ENCODE assay signal across 19 mouse cellular contexts in genomic region chr11:106542385-106542784, GRCm38 (mm10). TPM values are rescaled to one million over a fixed set of nuclear protein-coding genes. Genes with fewer than 3 reads are reported as not detected.
DNase-seq lines count a peak whose midpoint lies in the region; ATAC-seq and TF ChIP-seq lines count a peak whose summit lies in the region.
"Had no signal": no experiment of that assay in that cellular context is flagged by ENCODE, and none has a peak within 500 bp of the region (broad histone marks: within the 10 kb centered on the region; RNA-seq: fewer than 3 reads in every experiment).

No protein-coding gene starts in this region.

- no peak overlapping the region for H3K4me2 ChIP-seq in CH12.LX (ENCODE audit: insufficient read depth, low read depth, poor library complexity, severe bottlenecking)
- H3K4me2 ChIP-seq: hindbrain, embryonic 12.5 days; liver, embryonic 11.5 days; neural tube, embryonic 15.5 days had no signal

- intact Hi-C loops in left cerebral cortex, adult 2 months (cut with DNase I): no loop called here

- TF ChIP-seq POLR2A in spleen, adult 2 months (IDR thresholded peaks at IDR 0.05; ENCODE audit: low read depth, low read length): no peak
- no peak for TF ChIP-seq POLR2A in CH12.LX (IDR thresholded peaks at IDR 0.05; ENCODE audit: low read depth, low read length)

- H3K4me3 ChIP-seq in spleen, adult 2 months (ENCODE audit: extremely low read depth, insufficient read depth, insufficient read length): no peak overlapping the region
- H3K4me3 ChIP-seq in CH12.LX (replicated peaks in 1 of 3; ENCODE audit: low read depth in 2 of 3, low read length in 2 of 3, poor library complexity in 1 of 3): no peak overlapping the region
- no peak overlapping the region for H3K4me3 ChIP-seq in embryonic facial prominence, embryonic 10.5 days
- H3K4me3 ChIP-seq in left cerebral cortex, adult 2 months: no peak overlapping the region
- H3K4me3 ChIP-seq: forebrain, embryonic 10.5 days; hindbrain, embryonic 12.5 days; neural tube, embryonic 15.5 days had no signal

- in situ Hi-C loops in CH12.LX (cut with MboI; ENCODE audit: low pct_ligation_motif_present, low pct_unique_long_range_greater_than_20kb, low sequenced_read_pairs): no loop called here

- peaks cover 2% of the 10 kb centered on the region for H3K36me3 ChIP-seq in spleen, adult 2 months (ENCODE audit: control insufficient read depth, insufficient read depth, low read length)
- peaks cover 3 to 49% of the 10 kb centered on the region in 2 experiments for H3K36me3 ChIP-seq in CH12.LX (replicated peaks in 1 of 2; ENCODE audit: control insufficient read depth in 1 of 2, insufficient read depth in 1 of 2, low read length in 1 of 2)
- H3K36me3 ChIP-seq in embryonic facial prominence, embryonic 10.5 days (replicated peaks): peaks cover 36% of the 10 kb centered on the region

- no peak for TF ChIP-seq CTCF in spleen, adult 2 months (IDR thresholded peaks at IDR 0.05; ENCODE audit: extremely low read depth, insufficient read depth, insufficient read length, insufficient replicate concordance)
- TF ChIP-seq CTCF in CH12.LX (conservative IDR thresholded peaks at IDR 0.05 in 1 of 2, IDR thresholded peaks at IDR 0.05 in 1 of 2; ENCODE audit: low read depth in 2 of 2, low read length in 2 of 2): no peak
- no peak for TF ChIP-seq CTCF in left cerebral cortex, adult 2 months (IDR thresholded peaks at IDR 0.05)

- TF ChIP-seq EP300 in CH12.LX (IDR thresholded peaks at IDR 0.05; ENCODE audit: low read length): no peak

- no peaks in the 10 kb centered on the region for H3K27me3 ChIP-seq in spleen, adult 2 months (ENCODE audit: control insufficient read depth, insufficient read depth, low read length)
- no peaks in the 10 kb centered on the region for H3K27me3 ChIP-seq in CH12.LX (replicated peaks)
- no peaks in the 10 kb centered on the region for H3K27me3 ChIP-seq in embryonic facial prominence, embryonic 10.5 days (replicated peaks; ENCODE audit: low read depth, poor library complexity, severe bottlenecking)
- H3K27me3 ChIP-seq: hindbrain, embryonic 12.5 days; neural tube, embryonic 15.5 days; Patski had no signal

- DNase-seq in spleen, adult 2 months (ENCODE audit: low read depth in 1 of 2, low spot score in 2 of 2): peak; percentile 25 to 55
- DNase-seq in spleen, adult 12 weeks (ENCODE audit: low spot score): no peak
- DNase-seq in CH12.LX (ENCODE audit: extremely low read depth): peak; percentile 34
- peak; percentile 53 for DNase-seq in thymus, postnatal 14 days
- no peak for DNase-seq in layer of hippocampus, adult 18-20 months (ENCODE audit: low spot score in 2 of 2)
- DNase-seq in embryonic facial prominence, embryonic 10.5 days (ENCODE audit: low spot score): no peak
- no peak for DNase-seq in left cerebral cortex, adult 2 months (ENCODE audit: extremely low spot score in 1 of 2, low spot score in 2 of 2)
- DNase-seq: cerebellum, adult 11 months; kidney, adult 11 months; kidney, postnatal 14 days; lung, postnatal 14 days; right cerebral cortex, adult 18-20 months; spleen, adult 18-20 months had no signal

- dilution Hi-C loops in CH12.LX (cut with MboI; ENCODE audit: extremely low pct_ligation_motif_present, extremely low pct_unique_long_range_greater_than_20kb, low sequenced_read_pairs): no loop called here

- H3K9ac ChIP-seq in CH12.LX (ENCODE audit: insufficient read depth, low read depth): no peak overlapping the region
- H3K9ac ChIP-seq: hindbrain, embryonic 12.5 days; neural tube, embryonic 15.5 days had no signal

- H3K4me1 ChIP-seq in spleen, adult 2 months (ENCODE audit: control insufficient read depth, insufficient read depth, insufficient read length): peaks cover 24% of the 10 kb centered on the region; the same call in 1 of the 2 replicates
- H3K4me1 ChIP-seq in CH12.LX (ENCODE audit: control insufficient read depth in 1 of 2, insufficient read depth in 2 of 2): peaks cover 3 to 12% of the 10 kb centered on the region in 2 experiments; a peak in 2 of 4 replicates
- peaks cover 6% of the 10 kb centered on the region; the same call in 1 of the 2 replicates for H3K4me1 ChIP-seq in embryonic facial prominence, embryonic 10.5 days
- H3K4me1 ChIP-seq: hindbrain, embryonic 12.5 days had no signal

- H3K27ac ChIP-seq in spleen, adult 2 months (ENCODE audit: insufficient read depth, low read length): 0 out of 2 replicates have a peak overlapping the region, but pooled peaks have one; percentile 33
- H3K27ac ChIP-seq in CH12.LX (ENCODE audit: insufficient read depth, low read depth): no peak overlapping the region
- H3K27ac ChIP-seq in embryonic facial prominence, embryonic 10.5 days (replicated peaks): no peak overlapping the region
- no peak overlapping the region for H3K27ac ChIP-seq in left cerebral cortex, adult 2 months
- H3K27ac ChIP-seq: forebrain, embryonic 10.5 days; hindbrain, embryonic 12.5 days; neural tube, embryonic 15.5 days had no signal

- no peaks in the 10 kb centered on the region for H3K79me2 ChIP-seq in CH12.LX (replicated peaks; ENCODE audit: control insufficient read depth, extremely low read depth, insufficient read depth, poor library complexity, severe bottlenecking)

- no peak for TF ChIP-seq RAD21 in CH12.LX (IDR thresholded peaks at IDR 0.05; ENCODE audit: low read depth, low read length)

- peaks cover 16% of the 10 kb centered on the region for H3K9me3 ChIP-seq in CH12.LX (replicated peaks; ENCODE audit: low read length)
- H3K9me3 ChIP-seq in embryonic facial prominence, embryonic 10.5 days: no peaks in the 10 kb centered on the region
- H3K9me3 ChIP-seq: forebrain, embryonic 10.5 days; hindbrain, embryonic 12.5 days; neural tube, embryonic 15.5 days had no signal

- ATAC-seq in megakaryocyte, adult 5-6 weeks (ENCODE audit: poor library complexity, severe bottlenecking): peak; percentile 87
- ATAC-seq: Patski had no signal

TF ChIP-seq in CH12.LX, 34 proteins besides CTCF, POLR2A, EP300 and RAD21:
- TF ChIP-seq MYC (IDR thresholded peaks at IDR 0.05; ENCODE audit: low read depth, low read length) (no peak), ELF1 (IDR thresholded peaks at IDR 0.05; ENCODE audit: low read depth, low read length) (no peak), BHLHE40 (IDR thresholded peaks at IDR 0.05; ENCODE audit: low read depth, low read length) (no peak), MAZ (IDR thresholded peaks at IDR 0.05; ENCODE audit: low read depth, low read length) (no peak), JUN (IDR thresholded peaks at IDR 0.05; ENCODE audit: insufficient read depth, low read depth, low read length) (no peak), CHD1 (IDR thresholded peaks at IDR 0.05; ENCODE audit: low read depth, low read length) (no peak), TCF12 (IDR thresholded peaks at IDR 0.05; ENCODE audit: low read depth, low read length) (no peak), HCFC1 (IDR thresholded peaks at IDR 0.05; ENCODE audit: low read depth, low read length) (no peak), MXI1 (IDR thresholded peaks at IDR 0.05; ENCODE audit: low read depth, low read length) (no peak), GABPA (IDR thresholded peaks at IDR 0.05; ENCODE audit: insufficient replicate concordance, low read depth, low read length) (no peak), ETS1 (conservative IDR thresholded peaks at IDR 0.05; ENCODE audit: low read depth, low read length) (no peak), E2F4 (IDR thresholded peaks at IDR 0.05; ENCODE audit: insufficient replicate concordance, low read depth, low read length) (no peak)

RNA-seq across cellular contexts. Expression of gene Ern1, which starts 54.7 kb away (rescaled TPM):
- polyA plus RNA-seq in spleen, adult 2 months (2012; rRNA removed): 12.7 and 18.1 TPM in 2 replicates
- 15.2 and 21.7 TPM in 2 replicates for total RNA-seq in CH12.LX (2012; rRNA removed)
- 3.0 TPM in 2 replicates for total RNA-seq in CH12.LX (2014; rRNA removed)
- polyA plus RNA-seq in CH12.LX (2012; ENCODE audit: insufficient read length, low read depth): 6.9 and 7.7 TPM in 2 replicates
- total RNA-seq in megakaryocyte, adult 5-6 weeks (2015): 37.9 and 43.1 TPM in 2 replicates
- 28.8 and 35.0 TPM in 2 replicates for total RNA-seq in megakaryocyte, adult 5-6 weeks (2017)
- total RNA-seq in layer of hippocampus, adult 18-20 months (2021): 1 to 10 TPM; 10.0 TPM
- 5.4 and 5.5 TPM in 2 replicates for polyA plus RNA-seq in embryonic facial prominence, embryonic 10.5 days (2016; fragmentation: Nextera tagmentation; extraction: Ambion mirVana)
- total RNA-seq in left cerebral cortex, adult 2 months (2021): 10 to 100 TPM; 10.4 to 11.3 TPM

Comparison
In these comparisons a context has a peak if more than half of its experiments do, and no peak if none do; other contexts are left out.
1. DNase-seq: peak in spleen, adult 2 months (2 of 2), CH12.LX (single experiment) and thymus, postnatal 14 days (single experiment); none in spleen, adult 12 weeks (single experiment), layer of hippocampus, adult 18-20 months (0 of 2), embryonic facial prominence, embryonic 10.5 days (single experiment) and left cerebral cortex, adult 2 months (0 of 2).